Mouse (Mus musculus) v-Abl transformed pro-B cells (cell line): ENCODE data around the gene Eef1akmt3.

Experiments used
- in situ Hi-C, 2 experiments: fragments of 400-800 bp; cut with MboI; formaldehyde crosslinking; loops; one replicate each; pipeline ENCODE4 v1.15.1; 2025; ENCODE audit not compliant: unreplicated experiment in 2 of 2

Eef1akmt3 gene

DNA sequence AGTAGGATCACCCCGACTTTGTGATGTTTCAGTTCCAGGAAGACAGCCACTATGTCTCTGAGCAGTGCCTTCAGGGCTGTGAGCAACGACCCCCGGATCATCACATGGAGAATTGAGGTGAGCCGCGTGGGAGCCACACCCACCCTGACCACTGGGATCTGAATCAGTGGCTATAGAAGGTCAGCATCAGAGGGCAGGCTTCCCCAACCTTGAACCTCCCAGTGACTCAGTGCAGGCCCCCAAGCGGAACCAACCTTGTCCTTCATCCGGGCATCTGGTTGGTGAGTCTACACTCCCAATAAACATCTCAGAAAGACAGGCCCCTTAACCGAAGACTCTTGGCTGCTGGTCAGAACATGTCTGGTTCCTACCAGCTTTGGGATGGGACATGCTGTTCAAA, 38.0 kb downstream of the Eef1akmt3 start:
- in situ Hi-C loops, result no loop called here

DNA sequence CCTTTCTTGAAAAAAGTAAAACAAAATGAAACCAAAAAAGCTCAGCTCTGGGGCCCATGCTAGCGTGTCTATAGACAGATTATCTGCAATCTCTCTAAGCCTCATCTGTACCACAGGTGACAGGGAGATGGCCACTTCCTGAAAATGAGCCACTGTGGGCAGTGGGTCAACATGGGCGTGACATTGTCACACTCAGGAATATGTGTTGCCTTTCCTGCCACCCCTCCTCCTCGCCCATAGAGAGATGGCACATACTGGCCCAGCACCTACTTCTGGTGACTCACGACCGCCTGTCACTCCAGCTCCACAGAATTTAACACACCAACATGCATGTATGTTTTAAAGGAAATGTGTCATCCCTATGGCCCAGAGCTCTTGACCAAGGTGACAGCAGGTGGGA, 38.5 kb downstream of the Eef1akmt3 start:
- in situ Hi-C loops, result no loop called here

DNA sequence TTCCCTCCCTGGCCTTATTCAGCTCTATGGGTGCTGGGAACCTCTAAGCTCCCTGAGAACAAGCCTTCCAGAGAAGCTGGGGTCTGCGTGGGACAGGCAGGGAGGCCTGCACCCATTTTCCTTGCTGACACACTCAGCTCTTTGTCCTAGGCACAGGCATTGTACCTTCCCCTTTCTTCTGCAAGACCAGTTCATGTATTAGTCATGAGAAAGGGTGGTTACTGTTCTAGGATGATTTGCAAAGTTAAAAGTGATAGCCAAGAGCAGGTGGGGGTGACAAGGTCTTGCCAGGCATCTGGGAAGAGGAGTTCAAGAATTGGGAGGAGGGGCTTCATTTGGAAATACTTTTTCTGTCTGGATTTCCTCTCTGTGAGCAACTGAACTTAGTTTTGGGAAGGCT, 39.3 kb downstream of the Eef1akmt3 start:
- in situ Hi-C loops, result no loop called here

DNA sequence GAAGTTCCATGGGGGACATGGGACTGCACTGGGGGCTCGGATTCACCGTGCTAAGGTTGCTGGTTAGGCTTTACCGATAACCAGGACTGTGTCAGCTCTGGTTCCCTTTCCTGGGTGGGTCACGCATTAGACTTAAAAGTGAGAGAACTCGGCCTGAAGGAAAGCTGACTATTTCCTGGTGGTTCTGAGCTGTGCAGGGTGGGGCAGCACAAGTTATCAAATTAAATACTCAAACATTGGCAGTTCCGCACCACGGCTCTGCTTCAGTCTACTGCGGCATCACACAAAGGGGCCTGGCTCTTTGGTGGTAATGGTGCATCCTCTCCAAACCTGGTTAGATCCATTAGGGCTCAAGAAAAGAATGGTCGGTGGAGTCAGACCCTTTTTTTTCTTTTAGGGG, 40.0 kb downstream of the Eef1akmt3 start:
- in situ Hi-C loops, result no loop called here

DNA sequence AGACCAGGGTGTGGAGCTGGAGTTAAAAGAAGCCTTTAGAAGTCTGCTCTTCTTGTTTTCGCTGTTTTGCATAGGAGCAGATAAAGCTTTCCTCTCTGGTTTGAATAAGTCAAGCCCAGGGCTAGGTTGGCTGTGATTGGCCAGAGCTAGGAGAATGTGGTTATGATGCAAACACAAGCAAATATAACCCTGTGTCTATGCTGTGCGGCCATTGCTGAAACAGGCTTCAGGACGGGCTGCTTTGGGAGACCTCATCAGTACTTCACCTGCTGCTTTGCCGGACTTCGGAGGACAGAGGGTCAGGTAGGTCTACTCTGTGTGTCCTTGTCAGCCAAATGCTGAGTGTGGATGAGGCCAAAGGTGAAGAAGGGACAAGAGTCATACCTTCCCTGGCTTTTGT, 40.8 kb downstream of the Eef1akmt3 start, which contains the start of gene Avil:
Avil (plus strand) TSS at position 181 of the 400 bp plus-strand sequence.
- in situ Hi-C loops, result no loop called here

DNA sequence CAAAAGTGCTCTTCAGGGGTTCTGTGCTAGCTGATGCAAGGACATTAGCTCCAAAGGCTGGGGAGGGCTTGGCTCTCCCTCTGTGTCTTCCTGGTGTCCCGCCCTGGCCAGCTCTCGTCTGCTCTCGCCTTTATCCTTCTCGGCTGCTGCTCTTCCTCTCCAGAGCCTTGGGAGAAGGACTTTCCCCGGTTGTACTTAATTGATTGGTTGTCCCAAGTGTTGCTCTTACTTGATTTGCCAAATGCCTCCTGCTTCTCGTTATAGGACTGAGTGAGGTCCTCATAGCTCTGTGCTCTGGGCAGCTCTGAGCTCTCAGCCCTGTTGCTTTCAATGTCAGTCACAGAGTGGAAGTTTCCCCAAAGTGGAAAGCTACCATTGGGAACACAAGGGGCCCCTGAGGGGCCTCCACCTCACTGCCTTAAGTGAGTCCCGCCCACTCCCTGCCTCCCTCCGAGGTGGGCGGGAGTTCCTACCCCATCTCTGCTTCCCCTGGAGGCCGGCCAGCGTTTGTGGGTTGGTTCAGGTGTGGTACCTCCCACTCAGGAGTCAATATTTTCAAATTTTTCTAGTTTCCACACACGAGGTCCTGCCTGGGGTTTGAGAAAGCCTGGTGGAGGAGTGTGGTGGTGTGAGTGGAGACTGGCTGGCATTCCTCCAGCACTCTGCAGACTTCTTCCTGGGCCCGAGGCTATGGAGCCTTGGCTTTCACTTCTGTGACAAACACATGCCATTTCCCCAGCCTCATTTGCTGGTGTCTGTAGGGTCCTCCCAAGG, 43.8 kb downstream of the Eef1akmt3 start:
- in situ Hi-C loops, result no loop called here

DNA sequence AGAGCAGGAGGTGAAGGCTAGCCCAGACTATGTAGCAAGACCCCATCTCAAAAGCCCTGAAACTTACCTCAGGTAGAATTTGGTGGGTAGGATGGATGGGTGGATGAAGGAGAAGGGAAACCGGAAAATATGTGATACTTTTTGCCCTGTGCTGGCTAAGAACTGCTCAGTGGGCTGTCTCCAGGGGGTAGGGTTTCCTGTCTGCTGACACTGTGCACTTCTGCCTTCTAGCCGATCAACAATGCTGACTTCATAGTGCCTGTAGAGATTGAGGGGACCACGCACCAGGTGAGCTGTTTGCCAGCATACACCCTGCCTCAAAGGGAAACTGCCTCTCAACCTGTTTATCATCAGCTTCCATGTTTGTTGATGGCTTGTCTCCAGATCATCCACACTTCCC, 47.7 kb downstream of the Eef1akmt3 start:
- in situ Hi-C loops, result loop anchor here (5.0 kb wide), 1 partner anchor 76 kb away; no protein-coding TSS in a partner anchor

DNA sequence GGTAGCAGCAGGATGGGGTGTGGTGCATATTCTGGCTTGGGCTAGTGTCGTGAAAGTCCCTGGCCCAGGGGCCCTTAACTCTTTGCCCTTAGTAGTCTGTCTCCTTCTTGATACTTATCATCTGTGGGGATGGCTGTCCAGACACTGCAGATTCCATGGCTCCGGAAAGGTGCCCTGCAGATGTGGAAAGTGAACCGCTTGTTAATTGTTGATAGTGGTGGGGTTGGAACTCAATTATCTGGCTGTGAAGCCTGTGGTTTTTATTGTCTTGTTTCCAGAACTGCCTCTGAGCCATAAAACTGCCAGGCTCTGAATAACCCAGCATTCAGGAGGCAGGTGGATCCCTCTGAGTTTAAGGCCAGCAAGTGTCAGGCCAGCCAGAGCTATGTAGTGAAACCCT, 49.6 kb downstream of the Eef1akmt3 start:
- in situ Hi-C loops, result loop anchor here (5.0 kb wide), 1 partner anchor 74 kb away; no protein-coding TSS in a partner anchor

DNA sequence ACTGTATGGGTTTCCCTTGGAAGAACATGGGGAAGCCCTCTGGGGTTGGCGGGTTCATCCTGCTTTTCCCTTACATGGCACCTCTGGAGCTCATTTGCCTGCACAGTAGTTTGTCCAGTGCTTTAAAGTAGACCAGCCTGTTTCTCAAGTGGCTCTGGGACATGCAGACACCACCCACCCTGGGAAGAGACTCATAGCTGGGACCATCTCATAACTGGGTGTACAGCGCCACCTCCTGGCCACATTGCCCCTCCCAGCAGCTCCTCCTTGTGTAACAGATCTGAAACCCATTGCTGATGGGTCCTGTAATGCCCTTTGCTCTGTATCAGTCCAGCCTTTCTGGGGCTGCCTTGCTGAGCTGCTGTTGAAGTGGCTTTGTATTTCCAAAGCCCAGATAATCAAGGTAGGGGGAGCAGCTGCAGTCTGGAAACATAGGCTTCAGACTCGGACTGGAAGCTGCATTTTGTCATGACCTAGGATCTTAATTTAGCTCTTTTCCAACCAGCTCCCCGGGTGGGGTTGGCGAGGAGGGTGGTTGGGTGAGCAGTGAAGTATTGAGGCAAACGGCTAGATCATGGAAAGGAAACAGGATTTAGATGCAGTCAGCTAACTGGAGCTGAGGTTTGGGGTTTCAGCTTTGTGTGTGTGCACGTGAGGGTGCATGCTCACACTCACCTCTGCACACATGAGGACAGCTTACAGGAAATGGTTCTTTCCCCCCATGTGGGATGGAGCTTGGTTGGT, 50.8 kb downstream of the Eef1akmt3 start:
- in situ Hi-C loops, result loop anchor here (5.0 kb wide), 1 partner anchor 73 kb away; no protein-coding TSS in a partner anchor

DNA sequence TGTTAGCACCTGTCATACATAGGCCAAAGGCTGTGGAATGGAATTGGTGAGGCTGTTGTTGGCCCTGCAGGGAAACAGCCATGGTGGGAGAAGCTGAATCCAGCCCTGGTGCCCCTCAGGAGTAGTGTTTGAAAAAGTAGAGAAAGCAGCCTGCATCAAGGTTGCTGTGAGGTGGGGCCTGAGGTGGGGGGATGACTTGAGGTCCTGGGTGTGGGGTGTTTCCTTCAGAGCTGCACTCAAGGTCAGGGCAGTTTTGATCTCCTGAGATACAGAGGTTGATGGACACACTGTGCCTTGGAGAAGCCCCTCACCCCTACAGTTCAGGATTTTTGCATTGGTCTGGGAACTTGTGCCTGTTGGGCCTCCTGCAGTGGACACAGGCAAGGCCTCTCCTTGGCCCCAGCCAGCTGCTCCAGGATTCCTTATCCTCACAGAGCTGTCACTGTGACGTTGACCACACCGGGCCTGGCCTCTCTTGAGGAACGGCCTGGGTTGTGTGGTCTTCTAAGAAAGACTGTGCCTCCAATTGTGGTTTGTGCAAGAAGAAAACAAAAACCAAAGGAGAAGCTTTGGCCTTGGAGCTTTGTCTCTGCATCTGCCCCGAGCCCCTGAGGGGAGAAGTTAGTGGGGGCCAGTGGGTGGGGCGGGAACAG, 52.7 kb downstream of the Eef1akmt3 start:
- in situ Hi-C loops, result no loop called here

DNA sequence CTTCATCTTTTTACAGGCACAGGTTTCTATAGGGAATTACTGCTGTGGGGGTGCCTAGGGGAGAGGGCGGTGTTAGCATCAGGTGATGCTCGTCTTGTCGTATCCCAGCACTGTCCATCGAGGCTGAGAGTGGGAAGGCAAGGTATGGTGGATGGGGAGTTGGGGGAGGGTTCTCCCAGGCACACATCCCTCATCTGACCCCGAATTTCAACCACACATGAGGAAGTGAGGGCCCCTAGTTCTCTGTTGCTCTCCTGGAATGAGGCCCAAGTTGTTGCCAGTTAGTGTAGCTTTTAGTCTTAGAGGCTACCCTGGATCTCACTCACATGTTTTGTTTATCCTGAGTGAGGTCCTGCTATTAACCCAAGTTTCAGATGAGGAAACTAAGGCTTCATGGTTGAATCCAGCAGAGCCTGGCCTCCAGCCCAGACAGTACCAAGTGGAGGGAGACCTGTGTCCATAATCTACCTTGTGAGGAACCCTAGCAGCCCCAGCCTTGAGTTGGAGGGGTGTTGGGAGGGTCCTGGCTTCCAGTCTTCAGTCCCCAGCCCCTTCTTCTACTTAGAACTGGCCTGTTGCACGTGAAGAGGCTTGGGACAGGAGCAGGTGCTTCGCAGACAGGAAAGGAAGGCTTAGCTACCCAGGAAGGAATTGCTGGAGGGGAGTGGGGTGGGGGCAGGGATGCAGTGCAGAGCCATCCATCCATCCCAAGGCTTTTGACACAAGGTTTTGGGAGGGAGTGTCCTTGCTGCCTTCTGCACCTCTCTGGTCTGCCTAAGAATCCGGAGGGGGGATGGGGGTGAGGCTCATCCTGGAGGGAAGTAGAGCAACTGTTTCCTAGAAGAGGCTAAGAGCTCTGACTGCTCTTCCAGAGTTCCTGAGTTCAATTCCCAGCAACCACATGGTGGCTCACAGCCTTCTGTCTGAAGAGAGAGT, 53.9 kb downstream of the Eef1akmt3 start:
- in situ Hi-C loops, result no loop called here

DNA sequence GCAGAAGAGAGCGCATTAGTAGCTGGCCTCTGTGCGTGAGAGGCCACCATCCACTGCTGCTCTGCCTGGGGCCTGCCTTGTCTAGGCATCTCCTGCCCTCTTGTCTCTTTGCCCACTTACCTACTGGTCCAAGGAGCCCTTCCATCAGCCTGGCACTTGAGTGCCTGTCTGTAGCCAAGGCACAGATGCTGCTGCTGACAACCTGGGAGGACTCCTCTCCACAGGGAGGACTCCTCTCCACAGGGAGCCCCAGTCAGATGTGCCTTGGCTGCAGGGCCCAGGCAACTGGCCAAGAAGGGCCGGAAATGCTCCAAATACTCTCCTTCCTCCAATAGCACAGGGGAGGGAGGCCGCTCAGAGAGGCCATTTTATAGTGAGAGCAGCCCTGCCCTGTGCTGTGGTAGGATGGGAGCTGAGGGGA, 54.8 kb downstream of the Eef1akmt3 start:
- in situ Hi-C loops, result no loop called here

DNA sequence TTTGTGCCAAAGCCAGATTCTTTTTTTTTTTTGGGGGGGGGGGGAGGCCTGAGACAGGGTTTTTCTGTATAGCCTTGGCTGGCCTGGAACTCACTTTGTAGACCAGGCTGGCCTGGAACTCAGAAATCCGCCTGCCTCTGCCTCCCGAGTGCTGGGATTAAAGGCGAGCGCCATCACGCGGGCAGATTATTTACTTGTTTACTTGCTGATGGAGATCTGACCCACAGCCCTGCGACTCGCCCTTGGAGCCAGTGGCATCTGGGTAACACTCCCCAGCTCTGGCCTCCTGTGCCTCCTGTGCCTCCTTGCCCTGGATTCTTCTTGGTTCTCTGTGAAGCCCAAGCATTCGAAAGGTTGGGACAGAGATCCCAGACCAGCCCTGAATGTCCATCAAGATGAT, 55.7 kb downstream of the Eef1akmt3 start:
- in situ Hi-C loops, result no loop called here

DNA sequence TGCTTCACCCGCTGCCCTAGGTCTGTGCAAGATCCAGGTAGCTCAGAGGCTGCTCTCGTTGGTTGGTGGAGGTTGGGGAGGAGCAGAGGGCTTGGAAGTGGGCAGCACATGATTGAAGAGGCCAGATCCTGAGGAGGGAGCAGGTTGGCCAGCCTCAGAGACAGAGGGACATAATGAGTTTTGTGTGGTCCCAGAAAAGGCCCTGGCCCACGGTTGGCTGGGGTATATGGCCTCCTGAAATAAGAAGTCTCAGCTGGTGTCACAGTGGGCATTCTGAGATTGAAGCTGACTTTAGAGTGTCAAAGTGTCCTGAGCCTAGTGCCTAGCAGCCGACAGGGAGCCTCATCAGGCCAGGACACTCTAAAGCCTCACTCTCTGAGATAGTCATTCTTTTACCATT, 56.2 kb downstream of the Eef1akmt3 start:
- in situ Hi-C loops, result no loop called here

DNA sequence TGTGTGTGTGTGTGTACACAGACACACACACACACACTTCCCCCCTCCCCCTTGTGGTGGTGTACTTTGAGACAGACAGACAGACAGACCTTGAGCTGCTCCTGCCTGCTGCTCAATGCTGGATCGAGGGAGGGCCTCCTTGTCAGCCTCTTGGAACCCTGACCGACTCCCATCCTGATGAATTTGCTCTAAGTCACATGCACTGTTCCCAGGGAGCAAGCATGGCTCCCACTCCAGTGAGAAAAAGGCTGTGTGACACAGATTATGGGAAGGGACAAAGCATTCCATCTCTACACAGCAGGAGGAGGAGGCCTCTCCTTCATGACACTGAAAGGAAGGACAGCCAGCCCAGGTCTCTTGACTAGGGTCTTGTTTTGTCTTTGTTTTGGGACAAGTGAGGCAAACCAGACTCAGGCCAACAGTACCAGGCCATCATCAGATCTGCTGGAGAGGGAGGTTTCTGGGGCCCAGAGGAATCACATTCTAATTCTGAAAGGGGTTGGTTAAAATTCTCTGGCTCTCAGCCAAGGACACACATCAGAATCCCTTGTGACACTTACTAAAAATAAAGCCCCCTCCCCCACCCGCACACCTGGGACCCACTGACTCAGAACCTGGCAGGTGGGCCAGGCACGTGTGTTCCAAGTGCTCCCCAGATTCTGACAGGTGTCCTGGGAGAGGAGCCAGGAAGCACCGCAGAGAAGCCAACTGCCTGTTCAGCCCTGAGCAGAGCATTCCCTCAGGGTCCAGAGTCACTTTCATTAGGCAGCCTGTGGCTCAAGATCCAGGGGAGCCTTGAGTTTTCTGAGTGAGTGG, 56.9 kb downstream of the Eef1akmt3 start:
- in situ Hi-C loops, result no loop called here

DNA sequence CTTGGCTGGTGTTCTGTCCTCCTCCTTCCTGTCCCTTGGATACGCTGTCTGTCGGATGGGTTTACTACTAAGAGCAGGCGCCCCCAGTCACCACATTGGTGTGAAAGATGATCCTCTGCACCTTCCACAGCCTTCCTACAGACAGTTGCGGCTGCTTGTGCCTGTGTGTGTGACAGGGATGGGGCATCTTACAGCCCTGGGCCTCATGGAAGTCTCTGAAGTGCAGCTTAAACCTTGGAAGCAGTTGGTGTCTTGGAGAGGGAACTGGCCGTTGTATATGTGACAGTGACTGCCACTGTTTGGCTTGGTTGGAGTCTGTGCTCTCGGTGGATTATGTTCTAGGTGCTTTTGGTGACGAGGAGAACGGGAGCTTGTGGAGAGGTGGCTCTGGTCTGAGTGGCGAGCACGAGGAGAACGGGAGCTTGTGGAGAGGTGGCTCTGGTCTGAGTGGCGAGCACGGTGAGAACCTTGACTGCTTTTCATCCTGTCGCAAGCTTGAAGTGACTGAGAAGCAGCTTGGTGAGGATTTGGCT, 58.1 kb downstream of the Eef1akmt3 start:
- in situ Hi-C loops, result no loop called here

DNA sequence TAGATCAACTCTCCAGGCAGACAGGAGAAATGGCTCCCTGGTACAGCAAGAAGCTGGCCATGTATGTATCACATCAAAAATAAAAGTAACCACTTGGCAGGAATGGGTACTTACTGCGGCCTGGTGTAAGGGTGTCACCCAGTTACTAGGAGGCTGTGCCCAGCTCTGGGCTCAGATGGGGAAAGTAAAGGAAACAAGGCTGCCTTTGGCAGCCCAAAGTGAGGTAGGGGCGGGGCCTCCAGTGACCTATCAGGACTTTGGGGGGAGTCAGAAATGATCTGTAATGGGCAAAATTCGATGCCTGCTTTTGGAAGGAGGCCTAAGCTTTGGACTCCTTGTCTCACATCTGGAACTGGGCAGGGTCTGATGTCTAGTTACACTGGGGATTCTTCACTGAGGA, 59.6 kb downstream of the Eef1akmt3 start:
- in situ Hi-C loops, result no loop called here
